Mouse (Mus musculus): ENCODE measurements at regions not wholly inside any gene's neighbourhood (a gene's known extent, or its start where the extent isn't known, plus 50 kb on each side); places are given as distances from the start of the nearest gene placed in this dataset.
A peak's percentile ranks its signal among the peaks of the same experiment; 100 is the strongest.

- DNase-seq (ENCODE audit: low spot score in 2 of 2), result no peak
Observed at GRCm38 (mm10) chr14:105500966-105501741, 242.8 kb downstream of the Ndfip2 start.

GRCm38 (mm10) chr14:105499319-105499895 lies 241.0 kb downstream of the Ndfip2 start:
- no peak for DNase-seq (ENCODE audit: low spot score in 2 of 2)

GRCm38 (mm10) chr14:105498155-105498906 lies 240.0 kb downstream of the Ndfip2 start:
- no peak for DNase-seq (ENCODE audit: low spot score in 2 of 2)

- no peak for DNase-seq (ENCODE audit: low spot score in 2 of 2)
Observed at GRCm38 (mm10) chr14:105495161-105495560, 236.8 kb downstream of the Ndfip2 start.

- no peak for DNase-seq (ENCODE audit: low spot score in 2 of 2)
Observed at GRCm38 (mm10) chr14:105494415-105494814, 236.0 kb downstream of the Ndfip2 start.

GRCm38 (mm10) chr14:105490158-105490557 lies 231.8 kb downstream of the Ndfip2 start:
- no peak for DNase-seq (ENCODE audit: low spot score in 2 of 2)

GRCm38 (mm10) chr14:105483352-105484083 lies 225.1 kb downstream of the Ndfip2 start:
- peak in 1 of 2 experiments; percentile 11 for DNase-seq (ENCODE audit: low spot score in 2 of 2)

GRCm38 (mm10) chr14:105482644-105483351 lies 224.4 kb downstream of the Ndfip2 start:
- no peak for DNase-seq (ENCODE audit: low spot score in 2 of 2)

- no peak for DNase-seq (ENCODE audit: low spot score in 2 of 2)
Observed at GRCm38 (mm10) chr14:105480048-105480447, 221.7 kb downstream of the Ndfip2 start.

- no peak for DNase-seq (ENCODE audit: low spot score in 2 of 2)
Observed at GRCm38 (mm10) chr14:105474991-105475553, 216.7 kb downstream of the Ndfip2 start.

GRCm38 (mm10) chr14:105448919-105449458 lies 190.6 kb downstream of the Ndfip2 start:
- no peak for DNase-seq (ENCODE audit: low spot score in 2 of 2)

- DNase-seq (ENCODE audit: low spot score in 2 of 2), result no peak
Observed at GRCm38 (mm10) chr14:105447088-105447487, 188.7 kb downstream of the Ndfip2 start.

- no peak for DNase-seq (ENCODE audit: low spot score in 2 of 2)
Observed at GRCm38 (mm10) chr14:105435343-105435742, 177.0 kb downstream of the Ndfip2 start.

GRCm38 (mm10) chr14:105433456-105433855 lies 175.1 kb downstream of the Ndfip2 start:
- DNase-seq (ENCODE audit: low spot score in 2 of 2), result no peak

- no peak for DNase-seq (ENCODE audit: low spot score in 2 of 2)
Observed at GRCm38 (mm10) chr14:105432670-105433069, 174.3 kb downstream of the Ndfip2 start.

GRCm38 (mm10) chr14:105431584-105431983 lies 173.2 kb downstream of the Ndfip2 start:
- DNase-seq (ENCODE audit: low spot score in 2 of 2), result no peak

GRCm38 (mm10) chr14:105429664-105430257 lies 171.4 kb downstream of the Ndfip2 start:
- DNase-seq (ENCODE audit: low spot score in 2 of 2), result no peak

- DNase-seq (ENCODE audit: low spot score in 2 of 2), result no peak
Observed at GRCm38 (mm10) chr14:105427474-105427901, 169.1 kb downstream of the Ndfip2 start.

GRCm38 (mm10) chr14:105426597-105427334 lies 168.4 kb downstream of the Ndfip2 start:
- DNase-seq (ENCODE audit: low spot score in 2 of 2), result no peak
